Mouse (Mus musculus) megakaryocyte, embryonic 14.5 days (primary cell): ENCODE results near the gene Map1s.

ENCODE experiments used
- FLI1 ChIP-seq: IDR thresholded peaks from 2 replicates; pipeline ENCODE4 v1.6.1; 2012; ENCODE audit warnings: low read length, inconsistent platforms, mixed read lengths
- GATA1 ChIP-seq: IDR thresholded peaks from 3 replicates; pipeline ENCODE4 v1.6.1; 2012; ENCODE audit warnings: mixed read lengths, low read length, inconsistent platforms, borderline replicate concordance

GRCm38 (mm10) chr8:70856028-70856427, 49.7 kb upstream of the Map1s start:
- no peak for TF ChIP-seq GATA1
- TF ChIP-seq FLI1: no peak
